Mouse (Mus musculus) embryonic facial prominence, embryonic 12.5 days (tissue): ENCODE measurements at regions not wholly inside any gene's neighbourhood (a gene's known extent, or its start where the extent isn't known, plus 50 kb on each side); places are given as distances from the start of the nearest gene placed in this dataset.
"Not testable (repeated sequence)": the region's sequence is repeated elsewhere in the genome, so short reads cannot be mapped to it uniquely, and the experiment has no call there.

Experiments
- ATAC-seq: fragments of 200-750 bp; cut with Nextera tagmentation; 2 replicates; pipeline ENCODE4 v1.8.0; 2017; ENCODE audit not compliant: insufficient number of reproducible peaks, insufficient read depth, low FRiP score, low TSS enrichment
- H3K27ac ChIP-seq: fragments of 300-500 bp; sonication (generic); 2 replicates; pipeline ENCODE4 v1.5.1; 2016; ENCODE audit warnings: mild to moderate bottlenecking
- H3K27me3 ChIP-seq: fragments of 300-500 bp; sonication (generic); 2 replicates; pipeline ENCODE4 v1.6.1; 2016; ENCODE audit warnings: mild to moderate bottlenecking, moderate library complexity
- H3K36me3 ChIP-seq: fragments of 300-500 bp; sonication (generic); 2 replicates; pipeline ENCODE4 v1.6.1; 2016; ENCODE audit warnings: mild to moderate bottlenecking
- H3K4me1 ChIP-seq: fragments of 300-500 bp; sonication (generic); 2 replicates; pipeline ENCODE4 v1.6.1; 2016
- H3K4me2 ChIP-seq: fragments of 300-500 bp; sonication (generic); replicated peaks from 2 replicates; pipeline ENCODE4 v1.6.1; 2016; ENCODE audit warnings: mild to moderate bottlenecking, moderate library complexity
- H3K4me3 ChIP-seq: fragments of 300-500 bp; sonication (generic); 2 replicates; pipeline ENCODE4 v1.5.1; 2016; ENCODE audit warnings: mild to moderate bottlenecking
- H3K9ac ChIP-seq: fragments of 300-500 bp; sonication (generic); 2 replicates; pipeline ENCODE4 v1.6.1; 2016; ENCODE audit warnings: mild to moderate bottlenecking, moderate library complexity
- H3K9me3 ChIP-seq: fragments of 300-500 bp; sonication (generic); 2 replicates; pipeline ENCODE4 v1.6.1; 2016; ENCODE audit warnings: mild to moderate bottlenecking, moderate library complexity
- WGBS: fragments of 180-500 bp; shearing (Covaris S2); methylation state at CpG from one replicate; pipeline ENCODE4 v1.1.7; 2016; 5-methylcytosine and 5-hydroxymethylcytosine counted together

- Histone ChIP-seq H3K4me1 (no peaks in the 10 kb centered on the region), H3K4me2 (no peak overlapping the region), H3K27me3 (no peaks in the 10 kb centered on the region), H3K9ac (no peak overlapping the region), H3K9me3 (no peaks in the 10 kb centered on the region), H3K4me3 (no peak overlapping the region), H3K36me3 (no peaks in the 10 kb centered on the region), H3K27ac (no peak overlapping the region)
- ATAC-seq = no peak
- 54% methylated on average over 3 of the region's 3 CpGs for WGBS
Observed at GRCm38 (mm10) chr13:72241919-72242318, 278.4 kb upstream of the Irx1 start.

- no peak overlapping the region for H3K4me2 ChIP-seq
- no peak overlapping the region for H3K27ac ChIP-seq
- no peak overlapping the region for H3K9ac ChIP-seq
- no peaks in the 10 kb centered on the region for H3K9me3 ChIP-seq
- no peak overlapping the region for H3K4me3 ChIP-seq
- no peaks in the 10 kb centered on the region for H3K27me3 ChIP-seq
- ATAC-seq = no peak
- no peaks in the 10 kb centered on the region for H3K4me1 ChIP-seq
- H3K36me3 ChIP-seq = no peaks in the 10 kb centered on the region
Observed at GRCm38 (mm10) chr13:72250419-72250818, 286.9 kb upstream of the Irx1 start.

GRCm38 (mm10) chr13:72253242-72253641 lies 289.7 kb upstream of the Irx1 start:
- not testable (repeated sequence) for H3K36me3 ChIP-seq, H3K9ac ChIP-seq, H3K27me3 ChIP-seq, ATAC-seq, H3K9me3 ChIP-seq, H3K4me2 ChIP-seq, H3K4me1 ChIP-seq, H3K27ac ChIP-seq, H3K4me3 ChIP-seq
- WGBS = 52% methylated on average over 13 of the region's 13 CpGs

- Histone ChIP-seq H3K4me3 (no peak overlapping the region), H3K9me3 (no peaks in the 10 kb centered on the region), H3K4me1 (no peaks in the 10 kb centered on the region), H3K27ac (no peak overlapping the region), H3K36me3 (no peaks in the 10 kb centered on the region), H3K4me2 (no peak overlapping the region), H3K27me3 (no peaks in the 10 kb centered on the region), H3K9ac (no peak overlapping the region)
- ATAC-seq = no peak
- 96% methylated on average over 2 of the region's 2 CpGs for WGBS
Observed at GRCm38 (mm10) chr13:72258794-72259193, 295.3 kb upstream of the Irx1 start.

- WGBS = 69% methylated on average over 3 of the region's 3 CpGs
- Histone ChIP-seq H3K4me1 (no peaks in the 10 kb centered on the region), H3K27ac (no peak overlapping the region), H3K4me3 (no peak overlapping the region), H3K36me3 (no peaks in the 10 kb centered on the region), H3K27me3 (no peaks in the 10 kb centered on the region), H3K4me2 (no peak overlapping the region), H3K9me3 (no peaks in the 10 kb centered on the region), H3K9ac (no peak overlapping the region)
- ATAC-seq = no peak
Observed at GRCm38 (mm10) chr13:72264416-72264815, 300.9 kb upstream of the Irx1 start.

- Histone ChIP-seq H3K4me1 (no peaks in the 10 kb centered on the region), H3K9ac (no peak overlapping the region), H3K9me3 (no peaks in the 10 kb centered on the region), H3K36me3 (no peaks in the 10 kb centered on the region), H3K27ac (no peak overlapping the region), H3K27me3 (no peaks in the 10 kb centered on the region), H3K4me2 (no peak overlapping the region), H3K4me3 (no peak overlapping the region)
- no peak for ATAC-seq
- 89% methylated on average over 7 of the region's 7 CpGs for WGBS
Observed at GRCm38 (mm10) chr13:72265116-72265515, 301.6 kb upstream of the Irx1 start.

- Histone ChIP-seq H3K27ac (no peak overlapping the region), H3K9ac (no peak overlapping the region), H3K4me3 (no peak overlapping the region), H3K36me3 (no peaks in the 10 kb centered on the region), H3K27me3 (no peaks in the 10 kb centered on the region), H3K4me1 (no peaks in the 10 kb centered on the region), H3K9me3 (no peaks in the 10 kb centered on the region), H3K4me2 (no peak overlapping the region)
- WGBS = 93% methylated on average over 11 of the region's 11 CpGs
- no peak for ATAC-seq
Observed at GRCm38 (mm10) chr13:72265650-72266049, 302.1 kb upstream of the Irx1 start.

GRCm38 (mm10) chr13:72266174-72266768 lies 302.7 kb upstream of the Irx1 start:
- H3K27ac ChIP-seq = no peak overlapping the region
- H3K9me3 ChIP-seq = no peaks in the 10 kb centered on the region
- H3K36me3 ChIP-seq = no peaks in the 10 kb centered on the region
- no peaks in the 10 kb centered on the region for H3K4me1 ChIP-seq
- no peak for ATAC-seq
- no peak overlapping the region for H3K4me2 ChIP-seq
- no peaks in the 10 kb centered on the region for H3K27me3 ChIP-seq
- 84% methylated on average over 12 of the region's 12 CpGs for WGBS
- H3K4me3 ChIP-seq = no peak overlapping the region
- no peak overlapping the region for H3K9ac ChIP-seq

GRCm38 (mm10) chr13:72280343-72280742 lies 316.8 kb upstream of the Irx1 start:
- Histone ChIP-seq H3K4me1 (no peaks in the 10 kb centered on the region), H3K9ac (no peak overlapping the region), H3K27me3 (no peaks in the 10 kb centered on the region), H3K4me3 (no peak overlapping the region), H3K27ac (no peak overlapping the region), H3K36me3 (no peaks in the 10 kb centered on the region), H3K9me3 (no peaks in the 10 kb centered on the region), H3K4me2 (no peak overlapping the region)
- ATAC-seq = no peak
- WGBS = 45% methylated on average over 2 of the region's 2 CpGs

GRCm38 (mm10) chr13:72280871-72281270 lies 317.3 kb upstream of the Irx1 start:
- Histone ChIP-seq H3K9ac (no peak overlapping the region), H3K36me3 (no peaks in the 10 kb centered on the region), H3K4me2 (no peak overlapping the region), H3K9me3 (no peaks in the 10 kb centered on the region), H3K27me3 (no peaks in the 10 kb centered on the region), H3K4me3 (no peak overlapping the region), H3K4me1 (no peaks in the 10 kb centered on the region), H3K27ac (no peak overlapping the region)
- WGBS = 82% methylated on average over 5 of the region's 5 CpGs
- no peak for ATAC-seq

GRCm38 (mm10) chr13:72282764-72283163 lies 319.2 kb upstream of the Irx1 start:
- Histone ChIP-seq H3K27ac (no peak overlapping the region), H3K4me3 (no peak overlapping the region), H3K4me1 (no peaks in the 10 kb centered on the region), H3K9ac (no peak overlapping the region), H3K4me2 (no peak overlapping the region), H3K36me3 (no peaks in the 10 kb centered on the region), H3K9me3 (no peaks in the 10 kb centered on the region), H3K27me3 (no peaks in the 10 kb centered on the region)
- no peak for ATAC-seq
- 97% methylated on average over 3 of the region's 3 CpGs for WGBS

- no peak overlapping the region for H3K27ac ChIP-seq
- H3K4me1 ChIP-seq = peaks cover under 1% of the 10 kb centered on the region; the same call in 1 of the 2 replicates
- H3K9ac ChIP-seq = no peak overlapping the region
- no peaks in the 10 kb centered on the region for H3K36me3 ChIP-seq
- H3K27me3 ChIP-seq = no peaks in the 10 kb centered on the region
- WGBS = 40% methylated on average over 1 of the region's 1 CpGs
- ATAC-seq = no peak
- no peaks in the 10 kb centered on the region for H3K9me3 ChIP-seq
- H3K4me2 ChIP-seq = no peak overlapping the region
- no peak overlapping the region for H3K4me3 ChIP-seq
Observed at GRCm38 (mm10) chr13:72283701-72284100, 320.2 kb upstream of the Irx1 start.

- Histone ChIP-seq H3K27ac (no peak overlapping the region), H3K9ac (no peak overlapping the region), H3K4me1 (peaks cover 5% of the 10 kb centered on the region; the same call in 1 of the 2 replicates), H3K36me3 (no peaks in the 10 kb centered on the region), H3K4me3 (no peak overlapping the region), H3K27me3 (peaks cover 14% of the 10 kb centered on the region), H3K4me2 (no peak overlapping the region), H3K9me3 (no peaks in the 10 kb centered on the region)
- 94% methylated on average over 4 of the region's 4 CpGs for WGBS
- ATAC-seq = no peak
Observed at GRCm38 (mm10) chr13:72286301-72286700, 322.8 kb upstream of the Irx1 start.
